Mouse (Mus musculus) megakaryocyte, embryonic 14.5 days (primary cell): ENCODE results near the gene Dglucy.

ENCODE experiments used
- FLI1 ChIP-seq: IDR thresholded peaks from 2 replicates; pipeline ENCODE4 v1.6.1; 2012; ENCODE audit warnings: low read length, inconsistent platforms, mixed read lengths
- GATA1 ChIP-seq: IDR thresholded peaks from 3 replicates; pipeline ENCODE4 v1.6.1; 2012; ENCODE audit warnings: mixed read lengths, low read length, inconsistent platforms, borderline replicate concordance

- TF ChIP-seq FLI1, result no peak
- TF ChIP-seq GATA1, result no peak
Measured at GRCm38 (mm10) chr12:100856337-100856736, 77.5 kb downstream of the Dglucy start.
